Mouse (Mus musculus) midbrain, embryonic 10.5 days (tissue): ENCODE measurements around the gene Sprtn. TPM values are rescaled to one million over a fixed set of nuclear protein-coding genes. Genes with fewer than 3 reads are reported as not detected.

Experiments
- DNase-seq: peaks from one replicate; pipeline ENCODE4 v3.0.0-alpha.2; 2017; ENCODE audit warnings: low spot score
- H3K27ac ChIP-seq: fragments of 300-500 bp; sonication (generic); replicated peaks from 2 replicates; pipeline ENCODE4 v1.5.1; 2016; ENCODE audit warnings: mild to moderate bottlenecking
- H3K27me3 ChIP-seq: fragments of 300-500 bp; sonication (generic); 2 replicates; pipeline ENCODE4 v1.6.1; 2016; ENCODE audit warnings: low read depth, mild to moderate bottlenecking; ENCODE audit not compliant: poor library complexity, severe bottlenecking
- H3K36me3 ChIP-seq: fragments of 300-500 bp; sonication (generic); 2 replicates; pipeline ENCODE4 v1.6.1; 2016; ENCODE audit warnings: mild to moderate bottlenecking, moderate library complexity
- H3K4me1 ChIP-seq: fragments of 300-500 bp; sonication (generic); 2 replicates; pipeline ENCODE4 v1.6.1; 2016
- H3K4me3 ChIP-seq: fragments of 300-500 bp; sonication (generic); 2 replicates; pipeline ENCODE4 v1.5.1; 2016; ENCODE audit warnings: mild to moderate bottlenecking, moderate library complexity
- H3K9me3 ChIP-seq: fragments of 300-500 bp; sonication (generic); replicated peaks from 2 replicates; pipeline ENCODE4 v1.6.1; 2016; ENCODE audit warnings: mild to moderate bottlenecking
- WGBS: fragments of 180-500 bp; shearing (Covaris S2); methylation state at CpG from one replicate; pipeline ENCODE4 v1.1.7; 2016; 5-methylcytosine and 5-hydroxymethylcytosine counted together
- polyA plus RNA-seq: library from polyadenylated mRNA; unstranded; fragments of >200 nt; fragmentation: Nextera tagmentation; extraction: Ambion mirVana; gene quantifications from 2 replicates; pipeline ENCODE4 v1.2.1, GENCODE M21; 2016

Gene Sprtn
- polyA plus RNA-seq, 1 experiment from 2014 or later: 10.6 TPM

GRCm38 (mm10) chr8:124911938-124912872 is 14.5 kb downstream of the Sprtn start:
- no peaks in the 10 kb centered on the region for H3K27me3 ChIP-seq
- 83% methylated on average over 17 of the region's 17 CpGs for WGBS
- H3K4me1 ChIP-seq: 0 out of 2 replicates have a peak, but pooled peaks cover 6% of the 10 kb centered on the region
- H3K27ac ChIP-seq: no peak overlapping the region
- H3K4me3 ChIP-seq: no peak overlapping the region
- no peak for DNase-seq
- no peaks in the 10 kb centered on the region for H3K9me3 ChIP-seq
- peaks cover 90% of the 10 kb centered on the region for H3K36me3 ChIP-seq

DNA sequence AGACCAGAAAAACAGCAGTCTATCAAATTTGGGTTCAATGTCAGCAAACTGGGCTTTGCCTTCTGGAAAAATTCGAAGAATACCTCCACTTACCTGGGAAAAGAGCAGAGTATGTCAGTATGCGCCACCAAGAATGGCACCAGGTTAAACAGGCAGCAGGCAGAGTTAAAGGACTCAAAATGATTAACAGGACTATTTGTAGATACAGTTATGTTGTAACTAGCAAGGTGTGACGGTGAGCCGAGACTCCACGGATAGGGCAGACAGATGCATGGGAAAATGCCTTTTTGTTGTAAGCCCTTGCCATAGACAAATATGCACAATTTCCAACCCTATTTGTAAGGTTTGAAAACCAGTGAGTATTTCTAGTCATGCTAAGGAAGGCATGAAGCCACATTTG is 16.4 kb downstream of the Sprtn start:
- H3K9me3 ChIP-seq: no peaks in the 10 kb centered on the region
- H3K4me3 ChIP-seq: no peak overlapping the region
- H3K36me3 ChIP-seq: peaks cover 71% of the 10 kb centered on the region
- DNase-seq: no peak
- 92% methylated on average over 5 of the region's 5 CpGs for WGBS
- H3K4me1 ChIP-seq: peaks cover 8% of the 10 kb centered on the region; the same call in 1 of the 2 replicates
- no peaks in the 10 kb centered on the region for H3K27me3 ChIP-seq
- no peak overlapping the region for H3K27ac ChIP-seq

DNA sequence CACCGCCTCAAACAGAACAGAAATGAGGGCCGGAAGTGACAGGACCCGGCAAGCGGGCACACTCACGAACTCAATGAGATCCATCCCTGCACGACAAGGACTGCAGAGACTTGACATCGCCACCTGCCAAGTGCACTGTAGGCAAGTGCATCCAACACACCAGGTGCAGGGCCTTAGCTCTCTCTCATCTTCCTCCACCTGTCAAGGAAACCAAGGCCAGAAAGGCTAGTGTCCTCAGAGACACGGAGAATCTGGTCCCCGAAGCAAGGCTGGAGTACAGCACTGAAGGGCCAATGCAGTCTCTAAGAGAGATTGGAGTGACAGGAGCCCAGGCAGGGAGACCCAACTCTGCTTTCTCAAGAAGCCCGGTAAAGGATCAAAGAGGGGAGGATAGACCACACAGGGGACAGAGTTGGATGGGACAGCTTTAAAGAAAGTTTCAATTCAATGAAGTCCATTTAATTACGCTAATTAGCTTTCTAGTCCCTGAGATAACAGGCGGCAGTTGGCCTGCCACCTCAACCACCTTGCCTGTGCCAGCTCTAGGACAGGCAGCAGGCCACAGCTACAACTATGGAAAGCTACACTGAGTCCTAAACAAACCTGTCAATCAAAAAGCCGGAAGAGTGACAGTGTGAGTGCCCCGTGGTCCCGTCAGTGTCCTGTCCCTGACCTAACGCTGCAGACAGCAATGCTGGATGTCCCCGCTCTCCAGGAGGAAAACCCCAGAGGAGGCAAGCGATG is 20.2 kb downstream of the Sprtn start:
- no peak overlapping the region for H3K27ac ChIP-seq
- H3K27me3 ChIP-seq: no peaks in the 10 kb centered on the region
- H3K9me3 ChIP-seq: no peaks in the 10 kb centered on the region
- no peak overlapping the region for H3K4me3 ChIP-seq
- H3K4me1 ChIP-seq: peaks cover 3% of the 10 kb centered on the region; the same call in 1 of the 2 replicates
- no peak for DNase-seq
- 89% methylated on average over 18 of the region's 18 CpGs for WGBS
- H3K36me3 ChIP-seq: peaks cover 33% of the 10 kb centered on the region

DNA sequence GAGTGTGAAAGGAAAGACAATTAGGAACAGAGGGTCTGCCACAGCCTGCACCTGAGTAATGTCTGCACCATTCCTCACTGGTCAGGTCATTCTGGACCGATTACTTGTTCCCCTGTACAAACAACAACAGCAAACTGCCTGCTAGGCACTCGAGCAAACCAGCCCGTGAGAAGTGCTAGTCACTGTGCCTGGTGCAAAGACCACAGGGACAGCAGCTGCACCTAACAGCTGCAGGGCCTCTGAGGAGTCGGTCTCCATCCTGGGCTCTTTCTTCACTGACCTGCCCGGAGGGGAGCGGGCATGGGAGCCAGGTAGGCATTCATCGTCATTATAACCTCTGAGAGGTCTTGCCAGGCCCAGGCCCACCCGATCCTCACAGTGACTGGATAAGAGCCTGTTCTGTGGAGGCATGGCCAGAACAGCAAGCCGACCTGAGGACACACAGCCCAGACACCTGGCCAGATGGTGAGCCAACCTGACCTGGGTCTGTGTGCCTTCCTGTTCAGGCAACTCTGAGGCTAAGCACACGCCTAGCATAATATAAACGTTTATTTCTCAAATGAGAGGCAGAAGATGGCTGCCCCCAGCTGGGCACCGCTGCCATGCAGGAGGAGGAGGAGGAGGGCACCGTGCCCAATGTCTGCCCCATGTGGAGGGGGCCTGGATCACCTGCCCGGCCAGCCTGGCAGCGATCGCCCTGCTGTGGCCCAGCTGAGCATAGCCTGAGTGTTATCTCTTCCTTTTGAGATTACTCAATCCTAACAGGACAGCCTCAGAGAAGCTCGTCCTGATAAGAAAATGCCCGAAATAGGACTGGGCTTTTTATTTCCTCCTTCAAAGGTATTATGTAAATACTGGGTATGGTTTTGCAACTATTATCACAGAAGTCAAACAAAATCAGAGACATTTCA is 23.9 kb downstream of the Sprtn start:
- Histone ChIP-seq H3K36me3 (peaks cover 26% of the 10 kb centered on the region), H3K27me3 (no peaks in the 10 kb centered on the region), H3K4me1 (peaks cover 3% of the 10 kb centered on the region; the same call in 1 of the 2 replicates), H3K27ac (no peak overlapping the region), H3K9me3 (no peaks in the 10 kb centered on the region), H3K4me3 (no peak overlapping the region)
- 90% methylated on average over 18 of the region's 18 CpGs for WGBS
- no peak for DNase-seq

GRCm38 (mm10) chr8:124922490-124923089 is 24.9 kb downstream of the Sprtn start:
- H3K4me1 ChIP-seq: peaks cover 3% of the 10 kb centered on the region; the same call in 1 of the 2 replicates
- no peak overlapping the region for H3K27ac ChIP-seq
- no peaks in the 10 kb centered on the region for H3K9me3 ChIP-seq
- DNase-seq: no peak
- WGBS: 90% methylated on average over 11 of the region's 11 CpGs
- H3K27me3 ChIP-seq: no peaks in the 10 kb centered on the region
- H3K4me3 ChIP-seq: no peak overlapping the region
- peaks cover 35% of the 10 kb centered on the region for H3K36me3 ChIP-seq

DNA sequence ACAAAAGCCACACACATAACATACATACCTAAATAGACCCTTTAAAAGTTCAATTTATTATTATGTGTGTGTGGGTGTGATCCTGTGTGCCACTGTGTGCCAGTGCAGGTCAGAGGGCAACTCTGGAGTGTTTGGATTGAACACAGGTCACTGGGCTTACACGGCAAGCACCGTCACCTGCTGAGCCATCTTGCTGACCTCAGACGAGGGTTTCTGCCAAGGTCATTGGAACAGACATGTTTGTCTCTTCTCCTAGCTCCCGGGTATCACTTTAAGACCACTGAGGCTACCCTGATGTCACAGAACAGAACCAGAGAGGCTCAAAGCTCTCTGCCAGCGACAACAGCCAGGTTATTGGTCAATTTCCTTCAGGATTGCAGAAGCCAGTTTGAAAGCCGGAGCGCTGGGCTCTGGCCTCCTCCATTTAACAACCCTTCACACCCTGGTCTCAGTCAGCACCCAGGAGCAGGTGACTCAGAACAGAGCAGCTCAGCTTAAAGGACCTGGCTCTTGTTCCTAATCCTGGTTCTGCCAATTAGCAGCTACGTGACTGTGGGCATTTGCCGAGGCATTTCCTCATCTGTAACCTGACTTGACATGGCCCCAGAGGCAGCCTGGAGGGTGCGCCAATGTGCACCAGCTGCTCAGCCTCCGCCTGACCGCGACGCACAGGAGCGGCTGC is 26.4 kb downstream of the Sprtn start:
- Histone ChIP-seq H3K27me3 (no peaks in the 10 kb centered on the region), H3K27ac (no peak overlapping the region), H3K9me3 (no peaks in the 10 kb centered on the region), H3K4me3 (no peak overlapping the region), H3K4me1 (peaks cover under 1% of the 10 kb centered on the region; the same call in 1 of the 2 replicates), H3K36me3 (peaks cover 51% of the 10 kb centered on the region)
- no peak for DNase-seq
- 90% methylated on average over 15 of the region's 15 CpGs for WGBS

GRCm38 (mm10) chr8:124925544-124926266 is 28.0 kb downstream of the Sprtn start:
- Histone ChIP-seq H3K36me3 (peaks cover 57% of the 10 kb centered on the region), H3K9me3 (no peaks in the 10 kb centered on the region), H3K4me1 (no peaks in the 10 kb centered on the region), H3K27ac (no peak overlapping the region), H3K27me3 (no peaks in the 10 kb centered on the region), H3K4me3 (no peak overlapping the region)
- DNase-seq: no peak
- 89% methylated on average over 14 of the region's 14 CpGs for WGBS

DNA sequence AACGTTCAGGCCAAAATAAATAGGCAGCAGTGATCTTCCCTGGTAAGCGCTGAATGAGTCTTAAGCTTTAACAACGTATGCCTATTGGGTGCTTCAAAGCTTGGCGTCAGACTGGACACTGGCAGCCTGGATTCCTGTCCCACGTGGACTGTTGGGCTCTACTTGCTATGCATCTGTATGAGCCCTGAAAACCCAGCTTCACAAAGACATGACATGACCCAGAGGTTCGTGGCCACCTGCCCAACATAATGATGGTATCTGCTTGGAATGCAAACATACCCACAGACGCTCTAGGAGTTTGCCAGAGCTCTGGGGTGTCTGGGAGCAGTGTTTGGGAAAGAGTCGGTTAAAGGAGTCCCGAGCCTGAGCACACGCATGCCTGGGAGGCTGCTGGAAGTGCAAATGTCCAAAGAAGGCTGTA is 28.7 kb downstream of the Sprtn start:
- Histone ChIP-seq H3K36me3 (peaks cover 61% of the 10 kb centered on the region), H3K27me3 (no peaks in the 10 kb centered on the region), H3K4me3 (no peak overlapping the region), H3K9me3 (0 out of 2 replicates have a peak, but pooled peaks cover 3% of the 10 kb centered on the region), H3K4me1 (no peaks in the 10 kb centered on the region), H3K27ac (no peak overlapping the region)
- no peak for DNase-seq
- WGBS: 91% methylated on average over 10 of the region's 10 CpGs

GRCm38 (mm10) chr8:124929006-124929405 is 31.3 kb downstream of the Sprtn start:
- Histone ChIP-seq H3K27ac (no peak overlapping the region), H3K4me3 (no peak overlapping the region), H3K36me3 (peaks cover 67% of the 10 kb centered on the region), H3K9me3 (0 out of 2 replicates have a peak, but pooled peaks cover 4% of the 10 kb centered on the region), H3K27me3 (no peaks in the 10 kb centered on the region), H3K4me1 (no peaks in the 10 kb centered on the region)
- 90% methylated on average over 11 of the region's 11 CpGs for WGBS
- DNase-seq: no peak

DNA sequence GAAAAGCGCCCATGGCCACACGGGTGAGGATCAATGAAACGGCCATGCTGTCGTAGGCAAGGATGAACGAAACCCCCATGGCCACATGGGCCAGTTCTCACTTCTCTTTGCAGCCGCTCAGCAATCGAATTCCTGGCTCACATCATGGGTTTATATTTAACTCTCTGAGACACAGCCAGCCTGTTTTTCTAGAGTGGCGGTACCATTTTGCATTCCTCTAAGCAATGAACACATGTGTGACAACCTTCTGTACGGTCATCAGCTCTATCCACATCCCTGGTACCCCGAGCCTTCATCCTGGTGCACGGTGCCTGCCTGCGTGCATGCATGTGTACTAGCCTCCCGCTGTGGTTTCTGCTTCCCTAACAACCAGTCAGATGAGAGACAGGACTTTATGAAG is 32.4 kb downstream of the Sprtn start:
- Histone ChIP-seq H3K36me3 (peaks cover 64% of the 10 kb centered on the region), H3K27me3 (no peaks in the 10 kb centered on the region), H3K4me1 (no peaks in the 10 kb centered on the region), H3K9me3 (0 out of 2 replicates have a peak, but pooled peaks cover 4% of the 10 kb centered on the region), H3K4me3 (no peak overlapping the region), H3K27ac (no peak overlapping the region)
- 94% methylated on average over 13 of the region's 13 CpGs for WGBS
- DNase-seq: no peak

DNA sequence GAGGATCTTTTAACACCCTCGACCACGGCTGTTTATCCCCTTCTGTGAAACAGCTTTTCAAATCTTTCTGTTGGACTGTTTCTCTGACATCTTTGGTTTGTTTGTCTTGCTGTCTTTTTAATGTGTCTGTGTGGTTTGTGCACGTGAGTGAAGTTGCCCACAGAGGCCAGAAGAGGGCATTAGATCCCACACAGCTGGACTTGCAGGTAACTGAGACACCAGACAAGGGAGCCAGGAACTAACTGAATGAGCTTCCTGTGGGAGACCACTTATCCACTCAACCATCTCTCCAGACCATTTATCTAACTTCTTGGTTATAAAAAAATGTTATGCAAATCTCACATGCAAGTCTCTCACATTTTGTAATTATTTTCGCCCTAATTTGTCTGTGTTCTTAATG is 33.0 kb downstream of the Sprtn start:
- DNase-seq: no peak
- H3K27me3 ChIP-seq: no peaks in the 10 kb centered on the region
- H3K9me3 ChIP-seq: 0 out of 2 replicates have a peak, but pooled peaks cover 4% of the 10 kb centered on the region
- H3K4me3 ChIP-seq: no peak overlapping the region
- no peak overlapping the region for H3K27ac ChIP-seq
- WGBS: 86% methylated on average over 4 of the region's 4 CpGs
- peaks cover 60% of the 10 kb centered on the region for H3K36me3 ChIP-seq
- H3K4me1 ChIP-seq: no peaks in the 10 kb centered on the region
